Mouse (Mus musculus) lung, postnatal 0 days (tissue): ENCODE measurements around the gene Bcl11b.

Experiments
- CTCF ChIP-seq: IDR thresholded peaks from 2 replicates; pipeline ENCODE4 v1.5.1; 2016; ENCODE audit warnings: antibody characterized with exemption, mild to moderate bottlenecking
- EP300 ChIP-seq: IDR thresholded peaks from 2 replicates; pipeline ENCODE4 v1.6.1; 2016; ENCODE audit warnings: antibody characterized with exemption, mild to moderate bottlenecking, control low read depth

DNA sequence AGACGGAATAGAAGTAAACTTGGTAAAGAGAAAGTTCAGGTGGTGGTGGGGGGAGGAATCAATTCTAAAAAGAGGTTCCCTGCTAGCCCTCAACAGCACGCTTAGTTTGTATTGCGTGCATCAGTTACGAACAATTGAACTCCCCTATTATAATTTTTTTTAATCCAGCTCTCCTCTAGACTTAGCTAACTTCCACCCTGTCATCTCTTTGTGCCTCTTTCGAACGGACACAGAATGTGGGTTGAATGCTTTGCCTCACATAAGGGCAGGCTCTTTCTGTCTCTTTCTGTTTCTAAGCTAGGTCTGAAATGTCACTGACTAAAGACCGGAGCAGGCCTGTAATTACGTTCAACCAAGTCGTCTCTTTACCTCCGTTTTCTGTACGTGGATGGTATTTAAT is 28.9 kb downstream of the Bcl11b start:
- TF ChIP-seq CTCF, result no peak
- TF ChIP-seq EP300, result no peak
